Mouse (Mus musculus): Measurements from ENCODE around the gene Tlx2. TPM values are rescaled to one million over a fixed set of nuclear protein-coding genes. Genes with fewer than 3 reads are reported as not detected.

Tlx2 gene
- polyA plus RNA-seq, 1 experiment from 2014 or later: 1.9 TPM

DNA sequence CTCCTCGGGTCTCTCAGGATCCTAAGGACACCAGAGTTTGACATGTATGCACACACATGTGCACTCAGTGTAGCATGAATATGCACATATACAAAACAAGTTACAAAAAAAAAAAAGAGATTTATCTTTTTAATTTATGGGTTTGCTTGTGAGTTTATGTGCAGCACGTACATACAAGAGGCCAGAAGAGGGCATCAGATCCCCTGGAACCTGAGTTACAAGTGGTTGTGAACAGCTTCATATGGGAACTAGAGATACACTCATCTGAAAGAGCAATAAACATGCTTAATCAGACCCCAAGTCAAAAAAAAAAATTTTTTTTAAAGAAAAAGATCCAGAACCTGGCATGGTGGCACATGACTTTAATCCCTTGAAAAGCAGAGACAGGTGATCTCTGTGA lies 4.9 kb upstream of the Tlx2 start:
- Histone ChIP-seq H3K27me3 (ENCODE audit: control insufficient read depth, insufficient read depth, low read length) (peaks cover 71% of the 10 kb centered on the region), H3K4me2 (ENCODE audit: low read length) (no peak overlapping the region), H3K4me1 (ENCODE audit: control insufficient read depth in 2 of 2, insufficient read depth in 2 of 2, low read length in 2 of 2) (peaks cover 4 to 18% of the 10 kb centered on the region in 2 experiments; a peak in 3 of 4 replicates), H3K9me3 (ENCODE audit: control insufficient read depth, low read length) (no peaks in the 10 kb centered on the region), H3K36me3 (ENCODE audit: control insufficient read depth, insufficient read depth, low read length) (peaks cover 1% of the 10 kb centered on the region; the same call in 1 of the 2 replicates), H3K9ac (ENCODE audit: low read length) (no peak overlapping the region), H3K27ac (replicated peaks in 1 of 2; ENCODE audit: control insufficient read depth in 1 of 2, insufficient read depth in 1 of 2, low read depth in 2 of 2, low read length in 2 of 2) (no peak overlapping the region), H3K4me3 (ENCODE audit: control insufficient read depth in 1 of 2, insufficient read depth in 1 of 2, low read depth in 1 of 2, low read length in 2 of 2) (no peak overlapping the region)
- ATAC-seq (ENCODE audit: insufficient number of reproducible peaks, insufficient read depth, low FRiP score, low read depth): no peak
- whole genome bisulfite sequencing: 11% methylated on average over 2 of the region's 2 CpGs

DNA sequence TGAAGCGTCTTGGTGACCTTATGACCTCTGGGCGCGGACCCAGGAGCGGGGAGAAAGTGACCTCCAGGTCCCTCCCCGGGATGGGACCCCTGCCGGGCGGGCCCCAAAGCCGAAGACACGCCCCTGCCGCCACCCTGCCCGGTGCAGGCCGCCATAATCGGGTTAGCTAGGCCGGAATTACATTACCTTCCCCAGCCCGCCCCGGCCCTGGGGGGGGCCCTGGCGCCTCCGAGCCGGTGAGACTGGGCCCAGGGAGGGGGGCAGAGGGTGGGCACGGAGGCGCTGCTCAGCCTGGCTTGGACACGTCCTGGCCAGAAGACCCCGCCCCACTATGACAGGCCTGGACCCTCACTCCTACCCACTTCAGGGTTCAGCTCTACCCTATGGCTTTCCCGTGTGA lies 1.1 kb upstream of the Tlx2 start:
- no peak overlapping the region for H3K4me2 ChIP-seq (ENCODE audit: low read length)
- WGBS: 1% methylated on average over 20 of the region's 24 CpGs
- peaks cover 98% of the 10 kb centered on the region for H3K27me3 ChIP-seq (ENCODE audit: control insufficient read depth, insufficient read depth, low read length)
- 0 out of 2 replicates have a peak, but pooled peaks have one; percentile 37 for ATAC-seq (ENCODE audit: insufficient number of reproducible peaks, insufficient read depth, low FRiP score, low read depth)
- H3K36me3 ChIP-seq (ENCODE audit: control insufficient read depth, insufficient read depth, low read length): no peaks in the 10 kb centered on the region
- H3K4me3 ChIP-seq (ENCODE audit: control insufficient read depth in 1 of 2, insufficient read depth in 1 of 2, low read depth in 1 of 2, low read length in 2 of 2): peak overlapping the region in 1 of 2 experiments; percentile 11; a peak in 1 of 4 replicates
- peaks cover 0 to 16% of the 10 kb centered on the region in 2 experiments; a peak in 3 of 4 replicates for H3K4me1 ChIP-seq (ENCODE audit: control insufficient read depth in 2 of 2, insufficient read depth in 2 of 2, low read length in 2 of 2)
- no peak overlapping the region for H3K9ac ChIP-seq (ENCODE audit: low read length)
- H3K9me3 ChIP-seq (ENCODE audit: control insufficient read depth, low read length): no peaks in the 10 kb centered on the region
- no peak overlapping the region for H3K27ac ChIP-seq (replicated peaks in 1 of 2; ENCODE audit: control insufficient read depth in 1 of 2, insufficient read depth in 1 of 2, low read depth in 2 of 2, low read length in 2 of 2)

GRCm38 (mm10) chr6:83070311-83071219 lies 472 bp upstream of the Tlx2 start:
- H3K4me1 ChIP-seq (ENCODE audit: control insufficient read depth in 2 of 2, insufficient read depth in 2 of 2, low read length in 2 of 2): peaks cover 0 to 16% of the 10 kb centered on the region in 2 experiments; a peak in 3 of 4 replicates
- H3K9me3 ChIP-seq (ENCODE audit: control insufficient read depth, low read length): no peaks in the 10 kb centered on the region
- WGBS: under 1% methylated on average over 56 of the region's 58 CpGs
- peak overlapping the region; percentile 40 for H3K4me2 ChIP-seq (ENCODE audit: low read length)
- no peak overlapping the region for H3K9ac ChIP-seq (ENCODE audit: low read length)
- no peaks in the 10 kb centered on the region for H3K36me3 ChIP-seq (ENCODE audit: control insufficient read depth, insufficient read depth, low read length)
- no peak for ATAC-seq (ENCODE audit: insufficient number of reproducible peaks, insufficient read depth, low FRiP score, low read depth)
- peaks cover 98% of the 10 kb centered on the region for H3K27me3 ChIP-seq (ENCODE audit: control insufficient read depth, insufficient read depth, low read length)
- H3K27ac ChIP-seq (replicated peaks in 1 of 2; ENCODE audit: control insufficient read depth in 1 of 2, insufficient read depth in 1 of 2, low read depth in 2 of 2, low read length in 2 of 2): no peak overlapping the region
- peak overlapping the region in 1 of 2 experiments; percentile 25; a peak in 2 of 4 replicates for H3K4me3 ChIP-seq (ENCODE audit: control insufficient read depth in 1 of 2, insufficient read depth in 1 of 2, low read depth in 1 of 2, low read length in 2 of 2)

GRCm38 (mm10) chr6:83069488-83070246 lies 426 bp downstream of the Tlx2 start:
- Histone ChIP-seq H3K9me3 (ENCODE audit: control insufficient read depth, low read length) (no peaks in the 10 kb centered on the region), H3K4me1 (ENCODE audit: control insufficient read depth in 2 of 2, insufficient read depth in 2 of 2, low read length in 2 of 2) (peaks cover 0 to 16% of the 10 kb centered on the region in 2 experiments; a peak in 3 of 4 replicates), H3K4me3 (ENCODE audit: control insufficient read depth in 1 of 2, insufficient read depth in 1 of 2, low read depth in 1 of 2, low read length in 2 of 2) (peak overlapping the region in 1 of 2 experiments; percentile 25; a peak in 2 of 4 replicates), H3K27ac (replicated peaks in 1 of 2; ENCODE audit: control insufficient read depth in 1 of 2, insufficient read depth in 1 of 2, low read depth in 2 of 2, low read length in 2 of 2) (no peak overlapping the region), H3K36me3 (ENCODE audit: control insufficient read depth, insufficient read depth, low read length) (no peaks in the 10 kb centered on the region), H3K9ac (ENCODE audit: low read length) (no peak overlapping the region), H3K4me2 (ENCODE audit: low read length) (peak overlapping the region; percentile 40), H3K27me3 (ENCODE audit: control insufficient read depth, insufficient read depth, low read length) (peaks cover 98% of the 10 kb centered on the region)
- no peak for ATAC-seq (ENCODE audit: insufficient number of reproducible peaks, insufficient read depth, low FRiP score, low read depth)
- WGBS: under 1% methylated on average over 65 of the region's 69 CpGs

GRCm38 (mm10) chr6:83068706-83069487 lies 1.2 kb downstream of the Tlx2 start:
- 0 out of 2 replicates have a peak overlapping the region, but pooled peaks have one; percentile 3 for H3K9ac ChIP-seq (ENCODE audit: low read length)
- peak overlapping the region; percentile 55 for H3K4me2 ChIP-seq (ENCODE audit: low read length)
- under 1% methylated on average over 79 of the region's 81 CpGs for WGBS

DNA sequence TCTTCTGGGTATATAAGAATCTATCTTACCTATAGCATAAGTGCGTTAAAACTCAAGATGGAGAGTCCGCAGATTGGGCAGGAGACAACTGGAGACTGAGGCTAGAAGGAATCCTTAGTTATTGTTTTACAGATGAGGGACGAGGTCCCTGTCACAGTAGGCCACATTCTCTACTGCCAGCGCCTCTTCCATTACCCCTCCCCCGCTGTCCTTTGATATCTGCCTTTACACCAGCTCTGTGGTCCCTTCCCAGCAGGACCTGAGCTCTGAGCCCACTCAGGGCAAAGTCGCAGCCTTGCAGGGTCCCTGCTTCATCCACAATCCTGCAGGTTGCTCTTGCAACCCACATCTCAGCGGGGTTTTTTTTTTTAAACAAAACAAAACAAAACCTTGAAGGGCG lies 1.9 kb downstream of the Tlx2 start:
- no peaks in the 10 kb centered on the region for H3K9me3 ChIP-seq (ENCODE audit: control insufficient read depth, low read length)
- WGBS: 5% methylated on average over 8 of the region's 8 CpGs
- H3K4me3 ChIP-seq (ENCODE audit: control insufficient read depth in 1 of 2, insufficient read depth in 1 of 2, low read depth in 1 of 2, low read length in 2 of 2): peak overlapping the region in 1 of 2 experiments; percentile 25; a peak in 1 of 4 replicates
- peaks cover 99% of the 10 kb centered on the region for H3K27me3 ChIP-seq (ENCODE audit: control insufficient read depth, insufficient read depth, low read length)
- H3K4me1 ChIP-seq (ENCODE audit: control insufficient read depth in 2 of 2, insufficient read depth in 2 of 2, low read length in 2 of 2): peaks cover 0 to 16% of the 10 kb centered on the region in 2 experiments; a peak in 3 of 4 replicates
- no peak overlapping the region for H3K9ac ChIP-seq (ENCODE audit: low read length)
- no peak for ATAC-seq (ENCODE audit: insufficient number of reproducible peaks, insufficient read depth, low FRiP score, low read depth)
- peak overlapping the region; percentile 55 for H3K4me2 ChIP-seq (ENCODE audit: low read length)
- no peak overlapping the region for H3K27ac ChIP-seq (replicated peaks in 1 of 2; ENCODE audit: control insufficient read depth in 1 of 2, insufficient read depth in 1 of 2, low read depth in 2 of 2, low read length in 2 of 2)
- H3K36me3 ChIP-seq (ENCODE audit: control insufficient read depth, insufficient read depth, low read length): no peaks in the 10 kb centered on the region

More at GRCm38 (mm10) chr6:83068706-83069487, 1.2 kb downstream of the Tlx2 start:
- Histone ChIP-seq H3K4me3 (ENCODE audit: control insufficient read depth in 1 of 2, insufficient read depth in 1 of 2, low read depth in 1 of 2, low read length in 2 of 2) (peak overlapping the region; percentile 19 to 25), H3K27ac (replicated peaks in 1 of 2; ENCODE audit: control insufficient read depth in 1 of 2, insufficient read depth in 1 of 2, low read depth in 2 of 2, low read length in 2 of 2) (no peak overlapping the region), H3K4me1 (ENCODE audit: control insufficient read depth in 2 of 2, insufficient read depth in 2 of 2, low read length in 2 of 2) (peaks cover 0 to 16% of the 10 kb centered on the region in 2 experiments; a peak in 3 of 4 replicates), H3K36me3 (ENCODE audit: control insufficient read depth, insufficient read depth, low read length) (no peaks in the 10 kb centered on the region), H3K9me3 (ENCODE audit: control insufficient read depth, low read length) (no peaks in the 10 kb centered on the region), H3K27me3 (ENCODE audit: control insufficient read depth, insufficient read depth, low read length) (peaks cover 98% of the 10 kb centered on the region)
- ATAC-seq (ENCODE audit: insufficient number of reproducible peaks, insufficient read depth, low FRiP score, low read depth): no peak
